Mouse (Mus musculus): ENCODE measurements around the gene Cep162. TPM values are rescaled to one million over a fixed set of nuclear protein-coding genes. Genes with fewer than 3 reads are reported as not detected.

The Cep162 gene
- total RNA-seq (2021): 10 to 100 TPM in 1 of 2 experiments, 1 to 10 TPM in 1; 10.0 to 10.2 TPM

DNA sequence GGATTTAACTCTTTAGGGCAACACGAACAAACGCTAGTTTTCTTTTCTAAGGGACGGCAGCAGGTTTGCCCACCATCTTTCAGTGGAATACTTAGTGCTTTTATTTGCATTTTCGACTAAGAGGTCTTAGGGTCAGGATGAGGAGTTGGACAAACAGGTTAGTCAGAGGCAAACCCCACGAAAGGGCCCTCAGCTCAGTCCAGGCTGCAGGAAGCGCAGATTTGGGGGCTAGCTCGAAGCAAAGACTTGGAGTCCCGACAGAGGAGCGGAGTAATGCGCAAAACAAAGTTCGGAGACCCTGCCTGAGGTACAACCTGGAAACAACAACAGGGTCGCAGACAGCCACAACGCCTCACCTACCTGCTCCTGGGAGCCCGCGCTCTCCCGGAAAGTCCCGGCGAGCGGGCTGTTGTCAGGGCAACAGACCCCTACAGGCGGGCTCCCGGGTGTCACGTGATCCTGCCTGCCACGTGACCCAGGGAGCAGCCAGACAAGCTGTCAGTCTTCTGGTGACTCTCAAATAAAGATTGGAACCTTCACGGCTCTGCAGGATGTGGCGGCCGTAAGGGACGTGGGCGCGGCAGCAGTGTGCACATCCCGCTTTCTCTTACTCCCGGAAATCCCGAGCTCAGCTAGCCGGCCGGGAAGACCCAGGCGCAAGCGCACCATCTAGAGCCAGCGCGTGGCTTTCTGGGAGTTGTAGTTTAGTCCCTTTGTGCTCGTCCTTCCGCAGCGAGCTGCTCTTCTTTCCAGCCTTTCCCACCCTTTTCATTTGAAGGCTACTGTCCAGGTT is at the start of gene Cep162:
Gene Cep162 (minus strand): TSS at position 634 of the 793 bp plus-strand sequence.
- intact Hi-C loops (cut with DNase I): no loop called here
- DNase-seq (ENCODE audit: low spot score in 2 of 2): peak; percentile 95

DNA sequence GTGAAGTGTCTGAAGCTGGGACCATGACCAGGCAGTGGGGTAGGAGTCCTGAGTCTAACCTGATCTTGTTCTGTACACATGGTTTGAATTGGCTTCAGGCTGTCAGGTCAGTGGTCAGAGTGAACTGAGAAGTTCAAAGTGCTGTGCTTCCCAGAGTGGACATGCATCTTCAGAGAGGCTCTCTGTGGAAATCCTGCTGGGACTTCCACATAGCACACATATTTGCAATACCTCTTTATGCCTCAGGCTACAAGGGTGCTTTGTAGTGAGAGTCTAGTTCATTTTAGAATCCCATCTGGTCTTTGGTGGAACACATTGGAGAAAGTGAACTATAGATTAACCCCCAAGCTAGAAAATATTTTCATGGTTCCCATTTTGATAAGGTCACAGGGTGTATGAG is 47.9 kb upstream of the Cep162 start:
- no peak for DNase-seq (ENCODE audit: low spot score in 2 of 2)
- intact Hi-C loops (cut with DNase I): no loop called here

DNA sequence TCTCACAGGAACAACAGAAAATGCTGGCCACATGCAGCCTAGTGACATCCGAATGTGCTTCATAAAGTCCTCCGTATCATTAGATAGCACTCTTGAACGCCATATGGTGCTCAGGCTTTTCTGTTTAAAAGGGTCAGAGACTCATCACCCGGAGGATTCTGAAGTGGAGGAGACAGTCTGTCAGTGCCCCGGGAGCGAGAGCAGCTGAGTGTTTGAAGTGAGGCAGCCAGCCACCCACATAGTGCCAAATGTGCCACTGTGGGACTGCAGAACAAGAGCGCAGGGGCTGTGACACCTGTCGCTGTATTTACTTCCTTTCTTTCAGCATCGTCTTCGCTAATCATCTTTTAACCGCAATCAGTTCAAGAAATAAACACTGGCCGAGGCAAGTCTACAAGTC is 43.6 kb upstream of the Cep162 start:
- DNase-seq (ENCODE audit: low spot score in 2 of 2): peak; percentile 5 to 8
- intact Hi-C loops (cut with DNase I): no loop called here

DNA sequence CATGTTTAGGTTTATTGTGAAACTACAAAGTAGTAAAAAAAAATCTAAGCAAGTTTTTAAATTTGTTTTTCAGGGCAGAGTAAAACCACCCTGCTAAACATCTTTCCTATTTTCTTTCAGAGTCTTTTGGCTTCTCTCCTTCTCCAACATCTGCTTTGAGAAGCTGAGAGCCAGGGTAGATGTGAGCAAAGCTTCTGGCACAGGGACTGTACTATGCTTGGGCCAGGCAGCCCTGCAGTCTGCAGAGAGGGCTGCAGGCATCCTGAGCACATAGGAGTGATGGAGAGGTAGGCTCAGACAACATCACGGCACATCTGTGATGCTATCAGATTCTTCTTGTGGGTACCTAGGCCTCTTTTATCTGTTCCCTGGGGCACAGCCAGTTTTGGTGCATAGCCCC is 42.2 kb upstream of the Cep162 start:
- intact Hi-C loops (cut with DNase I): no loop called here
- peak in 1 of 2 experiments; percentile 20 for DNase-seq (ENCODE audit: low spot score in 2 of 2)

DNA sequence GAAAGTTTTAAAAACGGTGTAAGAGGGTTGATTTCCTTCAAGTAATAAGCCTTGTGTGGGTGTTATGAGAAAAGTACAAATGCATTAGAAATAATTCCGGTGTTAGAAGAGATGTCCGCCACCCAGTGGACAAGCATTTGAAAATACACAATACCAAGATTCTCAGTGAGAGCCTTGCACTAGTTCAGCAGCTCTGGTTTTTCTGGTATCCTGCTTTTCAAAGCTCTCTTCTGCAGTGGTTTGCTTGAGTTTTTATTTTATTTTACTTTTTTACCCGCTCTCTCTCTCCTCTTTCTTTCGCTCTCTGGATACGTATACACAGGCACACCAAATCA is 327 bp upstream of the Cep162 start:
- intact Hi-C loops (cut with DNase I): no loop called here
- DNase-seq (ENCODE audit: low spot score in 2 of 2): no peak

DNA sequence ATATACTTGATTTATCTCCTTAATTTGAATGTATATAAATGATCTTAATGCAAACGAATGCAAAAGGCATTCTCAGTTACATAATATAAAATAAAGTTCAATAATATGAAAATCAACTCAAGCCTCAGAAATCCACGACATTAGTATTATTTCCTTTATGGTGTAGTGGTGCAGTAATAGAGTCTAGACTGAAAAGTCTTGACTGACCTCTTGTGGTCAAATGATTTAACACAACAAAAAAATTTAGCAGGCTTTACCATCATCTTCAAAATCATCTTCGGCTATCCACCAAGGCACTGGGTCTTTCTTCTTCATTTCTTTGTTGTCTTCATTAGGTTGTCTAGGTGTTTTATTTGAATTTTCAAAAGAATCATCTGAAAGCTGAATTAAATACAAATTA is 7.2 kb downstream of the Cep162 start:
- DNase-seq (ENCODE audit: low spot score in 2 of 2): peak in 1 of 2 experiments; percentile 42
- intact Hi-C loops (cut with DNase I): loop anchor here (2.0 to 5.0 kb wide), 2 partner anchors 151 to 221 kb away; no protein-coding TSS in a partner anchor

DNA sequence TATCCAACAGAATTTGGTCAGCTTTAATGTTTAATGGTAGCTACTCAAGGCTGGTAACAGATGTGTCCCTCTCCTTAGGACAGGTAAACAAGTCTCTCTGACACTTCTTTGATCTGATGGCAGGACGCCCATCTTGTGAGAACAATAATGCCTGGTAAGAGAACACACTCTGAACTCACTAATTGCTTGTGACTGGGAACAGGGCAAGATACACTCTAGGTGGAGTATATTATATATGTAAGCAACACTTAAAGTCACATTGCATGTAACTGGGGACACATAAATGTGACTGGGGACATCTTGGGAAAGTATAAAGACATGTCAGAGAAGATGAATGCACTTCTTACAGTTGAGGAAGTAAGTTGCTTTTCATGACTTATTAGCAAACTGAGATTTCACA is 7.7 kb downstream of the Cep162 start:
- intact Hi-C loops (cut with DNase I): loop anchor here (2.0 to 5.0 kb wide), 2 partner anchors 150 to 221 kb away; no protein-coding TSS in a partner anchor
- no peak for DNase-seq (ENCODE audit: low spot score in 2 of 2)

DNA sequence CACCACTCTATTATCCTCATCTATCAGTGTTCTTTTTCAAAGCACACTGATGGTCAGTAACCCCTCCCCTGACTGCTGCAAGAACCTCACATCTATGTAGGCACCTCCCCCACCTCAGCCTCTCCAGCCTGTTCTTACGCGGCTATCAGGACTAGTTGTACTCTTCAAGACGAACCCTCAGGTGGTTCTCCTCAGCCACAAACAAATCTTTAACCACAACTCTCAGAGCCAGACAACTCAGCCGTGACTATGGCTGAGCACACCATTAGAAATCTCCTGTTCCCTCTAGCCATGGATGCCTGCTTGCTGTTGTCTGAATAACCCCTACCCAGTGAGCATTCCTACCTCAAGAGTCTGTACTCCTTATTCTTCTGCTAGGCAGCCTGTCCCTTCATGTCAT is 42.1 kb downstream of the Cep162 start:
- no peak for DNase-seq (ENCODE audit: low spot score in 2 of 2)
- intact Hi-C loops (cut with DNase I): no loop called here

DNA sequence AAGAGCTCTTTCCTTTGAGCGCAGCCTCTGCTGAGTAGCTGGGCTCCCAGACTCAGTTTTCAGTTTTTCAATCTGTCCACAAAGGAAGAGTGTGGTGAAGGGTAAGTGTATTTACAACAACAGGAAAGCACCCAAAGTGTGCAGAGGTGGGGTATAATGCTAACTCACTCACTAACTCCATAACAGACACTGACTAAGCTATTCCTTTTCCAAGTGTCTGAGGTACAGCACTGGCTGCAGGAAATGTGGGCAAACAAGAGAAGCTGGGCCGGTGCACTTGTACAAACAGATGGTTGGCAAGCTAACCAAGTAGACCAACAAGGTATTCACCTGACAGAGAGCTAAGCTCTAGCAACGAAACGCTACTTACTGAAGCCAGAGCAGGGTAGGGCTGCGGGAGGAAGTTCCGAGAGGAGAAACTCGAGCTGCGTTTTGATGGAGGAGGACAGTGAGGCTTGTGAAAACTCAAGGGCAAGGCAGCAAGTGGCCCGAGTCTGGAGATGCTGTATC is 44.5 kb downstream of the Cep162 start:
- no peak for DNase-seq (ENCODE audit: low spot score in 2 of 2)

DNA sequence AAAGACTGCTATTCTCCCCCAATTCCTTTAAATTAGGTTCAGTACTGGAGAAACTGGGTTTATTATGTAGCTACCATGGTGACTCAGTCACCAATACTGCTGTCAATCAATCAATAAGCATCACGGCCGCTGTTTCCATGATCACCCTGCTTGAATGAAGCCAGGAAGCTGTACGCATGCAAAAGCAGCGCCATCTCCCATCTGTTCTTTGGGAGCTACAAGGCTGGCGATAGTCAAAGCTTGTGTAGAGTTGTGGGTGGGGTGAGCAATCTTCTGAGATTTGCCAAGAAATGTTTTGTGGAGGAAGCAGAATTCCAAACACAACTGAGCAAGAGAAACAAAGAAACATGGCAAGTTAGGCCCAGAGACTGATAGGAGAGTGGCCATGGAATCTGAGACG is 52.9 kb downstream of the Cep162 start:
- DNase-seq (ENCODE audit: low spot score in 2 of 2): peak; percentile 37 to 57
- intact Hi-C loops (cut with DNase I): no loop called here

More for the DNA sequence above, 44.5 kb downstream of the Cep162 start:
- intact Hi-C loops (cut with DNase I): no loop called here

DNA sequence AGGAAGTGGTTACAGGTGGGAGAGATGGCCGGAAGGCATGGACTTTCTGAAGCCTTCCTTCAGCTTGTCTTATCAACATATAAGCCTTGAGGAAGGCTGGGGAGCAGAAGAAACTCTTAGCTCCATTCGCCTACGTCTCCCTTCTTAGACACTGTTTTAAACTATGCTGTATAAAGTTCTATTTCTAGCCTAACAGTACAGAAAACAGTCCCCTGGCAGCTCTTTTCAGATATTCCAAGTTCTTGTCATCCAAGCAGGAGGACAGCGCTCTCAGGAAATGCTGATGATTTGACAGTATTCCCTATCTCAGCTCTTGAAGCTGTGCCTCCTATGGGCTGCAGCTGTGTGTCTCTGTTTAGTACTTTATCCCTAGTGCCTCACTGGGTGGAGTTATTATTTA is 54.4 kb downstream of the Cep162 start:
- intact Hi-C loops (cut with DNase I): no loop called here
- peak in 1 of 2 experiments; percentile 52 for DNase-seq (ENCODE audit: low spot score in 2 of 2)

DNA sequence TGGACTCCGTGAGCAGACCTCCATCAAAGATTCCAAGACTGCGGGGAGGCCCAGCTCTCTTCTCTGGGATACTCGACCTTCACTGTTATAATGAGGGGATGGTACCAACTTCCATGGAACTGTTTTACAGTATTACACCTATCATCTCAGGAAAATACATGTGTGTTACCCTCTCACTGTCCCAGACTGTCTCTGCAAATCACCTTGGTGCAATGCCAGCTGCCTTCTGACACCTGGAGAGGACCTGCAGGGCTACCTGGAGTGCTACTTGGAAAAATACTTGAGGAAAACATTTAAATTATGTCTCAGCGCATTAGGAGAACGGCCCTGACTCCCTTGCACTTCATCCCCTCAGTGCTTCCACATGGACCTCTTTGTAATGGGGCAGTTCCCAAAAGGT is 54.9 kb downstream of the Cep162 start:
- intact Hi-C loops (cut with DNase I): no loop called here
- DNase-seq (ENCODE audit: low spot score in 2 of 2): no peak

DNA sequence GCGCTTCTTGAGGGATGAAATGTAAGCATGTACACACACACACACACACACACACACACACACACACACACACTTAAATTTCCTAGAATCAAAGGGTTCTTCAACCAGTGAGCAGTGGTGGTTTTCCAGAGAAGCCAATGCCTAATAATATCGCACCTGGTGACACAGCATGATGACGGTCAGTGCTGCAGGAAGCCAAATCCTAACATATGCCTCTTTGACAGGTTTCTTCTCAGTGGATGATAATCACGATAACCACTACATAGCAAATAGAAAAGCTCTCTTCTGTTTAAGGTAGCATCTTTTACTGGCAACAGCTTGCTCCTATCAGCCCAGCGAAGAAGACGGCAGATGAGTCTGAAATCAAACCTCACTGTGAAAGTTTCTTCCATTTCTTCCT is 57.3 kb downstream of the Cep162 start:
- DNase-seq (ENCODE audit: low spot score in 2 of 2): no peak
- intact Hi-C loops (cut with DNase I): no loop called here

DNA sequence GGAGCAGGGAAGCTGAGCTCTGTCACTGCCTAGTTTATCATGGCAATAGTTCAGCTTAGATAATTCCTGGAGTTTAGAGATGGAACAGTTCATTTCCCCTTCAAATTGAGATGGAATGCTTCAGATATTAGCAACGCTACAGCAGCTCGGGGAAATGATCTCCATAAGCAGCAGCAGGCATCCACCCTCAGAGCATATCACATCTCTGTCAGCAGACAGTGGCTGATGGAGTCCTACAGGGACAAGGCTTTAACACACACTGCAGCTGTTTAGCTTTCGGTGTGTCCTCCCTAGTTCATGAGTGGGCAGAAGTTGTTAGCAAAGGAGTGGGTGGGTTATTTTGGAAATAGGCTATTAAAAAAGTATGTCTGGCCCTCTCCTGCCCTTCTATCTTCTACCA is 58.1 kb downstream of the Cep162 start:
- intact Hi-C loops (cut with DNase I): no loop called here
- no peak for DNase-seq (ENCODE audit: low spot score in 2 of 2)

DNA sequence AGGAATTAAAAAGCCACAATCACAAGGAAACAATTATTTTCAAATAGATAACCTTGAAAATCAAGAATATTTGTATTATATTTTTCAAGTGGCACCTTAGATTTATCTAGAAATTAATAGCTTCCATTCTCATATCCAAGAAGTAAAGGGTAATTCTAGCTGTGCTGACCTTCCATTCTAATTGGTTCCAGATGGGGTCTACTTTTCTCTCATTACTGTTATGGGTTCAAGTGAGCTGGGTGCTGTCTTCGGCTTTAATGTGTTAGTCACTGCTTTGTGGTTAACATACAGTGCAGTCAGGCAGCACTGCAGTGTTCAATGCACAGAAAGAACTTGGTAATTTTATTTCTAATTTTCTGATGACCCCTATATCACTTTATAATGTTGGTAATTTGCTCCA is 61.6 kb downstream of the Cep162 start:
- no peak for DNase-seq (ENCODE audit: low spot score in 2 of 2)
- intact Hi-C loops (cut with DNase I): no loop called here

DNA sequence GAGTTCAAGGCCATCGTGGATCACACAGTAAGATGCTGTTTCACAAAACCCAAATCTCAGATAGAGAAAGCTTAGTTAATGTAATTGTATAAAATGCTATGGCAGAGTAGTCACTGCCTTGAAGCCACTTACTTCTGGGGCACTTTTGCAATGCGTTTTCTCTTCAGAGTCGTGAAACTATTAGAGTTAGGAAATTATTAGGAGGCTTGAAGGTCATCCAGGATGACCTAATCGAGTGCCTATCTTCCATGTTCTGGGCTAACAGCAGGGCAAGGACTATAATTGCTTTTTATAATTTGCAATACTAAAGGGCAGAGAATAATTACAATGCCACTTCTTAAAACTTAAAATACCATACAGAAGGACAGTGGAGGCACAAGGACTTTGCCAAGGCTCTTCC is 68.0 kb downstream of the Cep162 start:
- intact Hi-C loops (cut with DNase I): no loop called here
- DNase-seq (ENCODE audit: low spot score in 2 of 2): no peak

DNA sequence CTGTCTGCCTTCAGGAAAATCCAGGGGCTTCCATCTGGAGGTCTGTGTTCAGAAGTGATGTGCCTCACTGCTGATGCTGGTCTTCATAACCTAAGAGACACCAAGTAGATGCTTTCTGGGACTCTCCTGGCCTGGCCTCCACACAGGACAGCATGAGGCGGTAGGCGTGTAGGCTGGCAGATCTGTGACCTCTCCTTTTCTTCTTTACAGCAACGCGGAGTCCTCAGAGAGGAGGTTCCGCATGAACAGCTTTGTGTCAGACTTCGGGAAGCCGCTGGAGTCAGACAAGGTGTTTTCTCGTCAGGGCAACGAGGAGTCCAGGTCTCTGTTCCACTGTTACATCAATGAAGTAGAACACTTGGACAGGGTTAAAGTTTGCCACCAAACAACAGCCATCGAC is 73.1 kb downstream of the Cep162 start:
- intact Hi-C loops (cut with DNase I): no loop called here
- DNase-seq (ENCODE audit: low spot score in 2 of 2): no peak

DNA sequence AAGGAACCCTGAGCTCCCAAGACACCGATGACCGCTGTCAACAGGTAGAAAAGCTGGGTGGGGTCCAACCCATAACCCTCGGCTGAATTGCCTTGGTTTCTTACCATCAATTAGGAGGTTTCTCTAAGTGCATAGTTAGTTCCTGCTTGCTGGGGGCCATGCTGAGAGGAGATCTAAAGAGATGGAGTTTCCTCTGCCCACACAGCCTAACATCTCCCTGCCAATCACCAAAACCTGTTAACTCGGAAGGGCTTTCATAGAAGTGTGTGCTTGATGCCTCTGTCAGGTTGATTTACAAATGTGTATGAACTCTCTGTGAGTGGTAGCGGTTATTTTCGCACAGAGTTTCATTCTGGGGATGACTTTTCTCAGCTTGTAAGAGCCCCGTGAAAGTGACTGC is 76.8 kb downstream of the Cep162 start:
- DNase-seq (ENCODE audit: low spot score in 2 of 2): no peak
- intact Hi-C loops (cut with DNase I): no loop called here

DNA sequence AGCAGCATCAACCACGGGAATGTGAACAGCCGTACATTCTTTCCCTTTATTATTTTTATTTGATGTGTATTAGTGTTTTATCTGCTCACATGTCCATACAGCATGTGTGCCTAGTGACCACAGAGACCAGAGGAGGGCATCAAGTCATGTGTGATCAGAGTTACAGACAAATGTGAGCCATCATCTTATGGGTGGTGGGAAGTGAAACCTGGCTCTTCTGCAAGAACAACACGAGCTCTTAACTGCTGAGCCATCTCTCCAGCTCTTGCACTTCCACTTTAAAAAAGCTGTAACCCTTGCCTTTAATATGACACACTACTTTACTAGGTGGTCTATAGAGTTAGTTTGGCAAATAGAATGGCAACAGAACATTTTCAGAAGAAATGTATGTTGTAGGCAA is 83.8 kb downstream of the Cep162 start:
- intact Hi-C loops (cut with DNase I): no loop called here

DNA sequence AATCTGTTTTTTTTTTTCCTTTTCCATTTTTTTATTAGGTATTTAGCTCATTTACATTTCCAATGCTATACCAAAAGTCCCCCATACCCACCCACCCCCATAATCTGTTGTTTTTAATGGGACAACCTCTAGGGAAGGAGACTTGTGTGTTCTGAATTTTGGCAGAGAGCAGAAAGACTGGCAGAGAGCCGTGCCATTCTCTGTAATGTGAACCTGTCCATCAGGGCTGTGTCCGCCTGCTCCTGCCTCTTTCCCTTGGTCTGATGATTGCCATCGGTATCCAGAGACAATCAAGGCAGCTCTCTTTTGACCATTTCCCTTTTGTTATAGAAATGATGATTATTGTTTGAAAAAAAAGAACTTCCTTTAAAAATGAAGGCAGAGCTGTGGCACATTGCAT is 84.4 kb downstream of the Cep162 start:
- no peak for DNase-seq (ENCODE audit: low spot score in 2 of 2)
- intact Hi-C loops (cut with DNase I): no loop called here

More for the DNA sequence above, 83.8 kb downstream of the Cep162 start:
- no peak for DNase-seq (ENCODE audit: low spot score in 2 of 2)

DNA sequence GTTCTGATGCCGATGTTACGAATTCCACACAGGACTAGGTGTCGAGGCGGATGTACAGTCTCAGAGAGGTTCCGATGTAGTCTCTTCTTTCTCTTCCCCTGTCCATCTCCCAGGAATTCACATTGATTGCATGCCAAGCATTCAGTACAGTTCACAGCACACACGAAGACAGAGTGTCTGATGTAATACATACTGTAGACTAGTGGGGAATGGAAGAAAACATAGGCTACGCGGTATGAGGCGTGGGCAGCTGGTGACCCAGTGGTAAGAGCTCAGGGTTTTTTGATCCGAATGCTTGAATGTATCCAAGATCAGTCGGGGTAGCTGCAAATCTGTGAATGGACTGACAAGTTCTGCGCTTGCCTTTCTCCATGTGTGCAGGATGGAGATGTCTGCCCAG is 86.2 kb downstream of the Cep162 start:
- no peak for DNase-seq (ENCODE audit: low spot score in 2 of 2)
- intact Hi-C loops (cut with DNase I): no loop called here

DNA sequence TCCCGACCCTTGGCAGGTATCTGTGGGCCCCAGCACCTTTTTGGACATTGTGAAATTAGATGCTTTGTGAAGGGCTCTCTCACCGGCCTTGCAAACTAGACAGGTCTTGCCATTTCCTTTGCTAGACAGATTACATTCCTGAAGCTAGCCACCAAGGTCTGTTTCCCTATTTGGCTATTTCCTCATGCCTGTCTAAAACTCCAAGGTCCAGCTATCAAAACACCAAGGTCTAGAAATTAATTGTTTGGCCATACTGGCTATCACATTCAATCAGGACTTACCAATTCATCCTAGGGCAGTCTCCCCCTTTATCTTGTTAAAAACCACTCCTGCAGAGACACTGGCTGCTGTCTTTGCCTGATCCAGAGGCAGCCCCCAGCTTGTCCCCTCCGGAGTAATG is 87.3 kb downstream of the Cep162 start:
- no peak for DNase-seq (ENCODE audit: low spot score in 2 of 2)
- intact Hi-C loops (cut with DNase I): no loop called here
